Mouse (Mus musculus): Measurements from ENCODE around the gene Slc25a22. TPM values are rescaled to one million over a fixed set of nuclear protein-coding genes. Genes with fewer than 3 reads are reported as not detected.

Gene Slc25a22
- total RNA-seq, 1 experiment from 2014 or later = 95.6 TPM

GRCm38 (mm10) chr7:141472226-141472625 is 34.5 kb upstream of the Slc25a22 start:
- no peak for DNase-seq

- DNase-seq = no peak
Measured at GRCm38 (mm10) chr7:141471236-141471635, 33.5 kb upstream of the Slc25a22 start.

GRCm38 (mm10) chr7:141470637-141470944 is 32.9 kb upstream of the Slc25a22 start:
- no peak for DNase-seq

GRCm38 (mm10) chr7:141469901-141470636 is 32.4 kb upstream of the Slc25a22 start:
- no peak for DNase-seq

- no peak for DNase-seq
Measured at GRCm38 (mm10) chr7:141469352-141469751, 31.7 kb upstream of the Slc25a22 start.

- DNase-seq = peak; percentile 78
Measured at GRCm38 (mm10) chr7:141468522-141469211, 31.0 kb upstream of the Slc25a22 start.

- DNase-seq = peak; percentile 37
Measured at GRCm38 (mm10) chr7:141468164-141468521, 30.5 kb upstream of the Slc25a22 start.

GRCm38 (mm10) chr7:141467230-141468030 is 29.7 kb upstream of the Slc25a22 start, which contains the start of gene Cd151:
Gene Cd151 (plus strand): TSS chr7:141467392.
- peak; percentile 92 for DNase-seq

- no peak for DNase-seq
Measured at GRCm38 (mm10) chr7:141466607-141467148, 29.0 kb upstream of the Slc25a22 start.

GRCm38 (mm10) chr7:141466045-141466394 is 28.3 kb upstream of the Slc25a22 start:
- peak; percentile 35 for DNase-seq

- DNase-seq = no peak
Measured at GRCm38 (mm10) chr7:141465388-141466044, 27.8 kb upstream of the Slc25a22 start.

GRCm38 (mm10) chr7:141464603-141465201 is 27.0 kb upstream of the Slc25a22 start:
- no peak for DNase-seq

GRCm38 (mm10) chr7:141463824-141464602 is 26.3 kb upstream of the Slc25a22 start:
- no peak for DNase-seq

GRCm38 (mm10) chr7:141462333-141462821 is 24.7 kb upstream of the Slc25a22 start:
- no peak for DNase-seq

- no peak for DNase-seq
Measured at GRCm38 (mm10) chr7:141461521-141462332, 24.0 kb upstream of the Slc25a22 start.

- DNase-seq = no peak
Measured at GRCm38 (mm10) chr7:141460391-141461113, 22.9 kb upstream of the Slc25a22 start, which contains the start of gene Cracr2b. Gene Cracr2b (plus strand): TSS chr7:141461094.

- DNase-seq = no peak
Measured at GRCm38 (mm10) chr7:141460001-141460390, 22.3 kb upstream of the Slc25a22 start.

GRCm38 (mm10) chr7:141459301-141459711 is 21.6 kb upstream of the Slc25a22 start:
- DNase-seq = no peak

GRCm38 (mm10) chr7:141458661-141459060 is 21.0 kb upstream of the Slc25a22 start:
- no peak for DNase-seq

Measured in adrenal gland, postnatal 25 days (tissue).